21 mouse cellular contexts compared by ENCODE assay signal in the genomic region with DNA sequence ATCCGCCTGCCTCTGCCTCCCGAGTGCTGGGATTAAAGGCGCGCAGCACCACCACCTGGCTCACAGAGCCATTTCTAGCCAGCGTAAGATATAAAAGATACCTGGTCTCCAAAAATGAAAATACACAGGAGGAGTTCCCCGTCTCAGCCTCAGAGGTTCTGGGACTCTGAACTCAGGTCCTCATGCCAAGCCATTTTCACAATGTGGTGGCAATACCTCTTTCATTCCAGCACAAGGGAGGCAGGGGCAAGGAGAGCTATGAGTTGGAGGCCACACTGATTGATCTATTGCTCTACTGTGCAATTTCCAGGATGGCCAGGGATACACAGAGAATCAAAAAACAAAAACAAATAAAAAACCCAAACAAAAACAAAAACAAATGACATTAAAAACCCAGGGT. TPM values are rescaled to one million over a fixed set of nuclear protein-coding genes. Genes with fewer than 3 reads are reported as not detected.
DNase-seq lines count a peak whose midpoint lies in the region; ATAC-seq and TF ChIP-seq lines count a peak whose summit lies in the region.
"Had no signal": no experiment of that assay in that cellular context is flagged by ENCODE, and none has a peak within 500 bp of the region (broad histone marks: within the 10 kb centered on the region; RNA-seq: fewer than 3 reads in every experiment).

No protein-coding gene starts in this region.

- no peak overlapping the region; the same call in 1 of the 2 replicates for H3K9ac ChIP-seq in liver, adult 2 months (ENCODE audit: low read depth, low read length)
- no peak overlapping the region for H3K9ac ChIP-seq in liver, postnatal 0 days (replicated peaks)

- peak; percentile 94 for DNase-seq in liver, adult 2 months (ENCODE audit: extremely low read depth, low read depth, low spot score)
- DNase-seq in liver, postnatal 0 days = no peak
- no peak for DNase-seq in adrenal gland, adult (ENCODE audit: inconsistent age in 2 of 2, low spot score in 1 of 2)
- DNase-seq: adrenal gland, adult 2 months; adrenal gland, adult 8-10 months; adrenal gland, postnatal 10 days; adrenal gland, postnatal 14 days; adrenal gland, postnatal 25 days; adrenal gland, postnatal 36 days; B cell, adult 2 months; cerebellum, adult 11 months; cerebellum, adult 11-12 months; cerebellum, adult 18-20 months; cerebellum, adult 2 months; cerebellum, adult 8-10 months had no signal

- no peaks in the 10 kb centered on the region for H3K27me3 ChIP-seq in liver, adult 2 months (ENCODE audit: control insufficient read depth, insufficient read depth, low read length)
- no peaks in the 10 kb centered on the region for H3K27me3 ChIP-seq in liver, postnatal 0 days (ENCODE audit: insufficient read depth, low read length)
- no peaks in the 10 kb centered on the region for H3K27me3 ChIP-seq in E14TG2a.4 (ENCODE audit: insufficient read depth, low read length)
- H3K27me3 ChIP-seq: CH12.LX, Patski had no signal

- no peaks in the 10 kb centered on the region for H3K9me3 ChIP-seq in liver, postnatal 0 days (ENCODE audit: low read length)
- no peaks in the 10 kb centered on the region for H3K9me3 ChIP-seq in E14TG2a.4 (ENCODE audit: low read length)
- H3K9me3 ChIP-seq: G1E had no signal

- no peak for TF ChIP-seq EP300 in liver, postnatal 0 days (IDR thresholded peaks at IDR 0.05; ENCODE audit: low read depth)

- H3K4me1 ChIP-seq in liver, adult 2 months (ENCODE audit: control insufficient read depth, insufficient read depth, low read length) = peaks cover 29% of the 10 kb centered on the region
- H3K4me1 ChIP-seq in liver, postnatal 0 days (ENCODE audit: insufficient read depth) = peaks cover 4% of the 10 kb centered on the region
- H3K4me1 ChIP-seq in E14TG2a.4 (replicated peaks; ENCODE audit: low read depth, low read length) = peaks cover 49% of the 10 kb centered on the region

- H3K36me3 ChIP-seq in liver, adult 2 months (ENCODE audit: control insufficient read depth, insufficient read depth, low read length) = no peaks in the 10 kb centered on the region
- no peaks in the 10 kb centered on the region for H3K36me3 ChIP-seq in liver, postnatal 0 days (replicated peaks; ENCODE audit: insufficient read depth, low read length)
- peaks cover 9% of the 10 kb centered on the region for H3K36me3 ChIP-seq in E14TG2a.4 (ENCODE audit: insufficient read depth, low read length)
- H3K36me3 ChIP-seq: G1E had no signal

- no peak overlapping the region for H3K4me2 ChIP-seq in liver, postnatal 0 days (ENCODE audit: low read depth, low read length)

- H3K27ac ChIP-seq in liver, adult 2 months (replicated peaks; ENCODE audit: insufficient read depth, low read depth, low read length) = peak overlapping the region; percentile 87
- no peak overlapping the region for H3K27ac ChIP-seq in liver, postnatal 0 days (ENCODE audit: low read depth)

- no peak for ATAC-seq in liver, postnatal 0 days
- ATAC-seq: activated CD4-positive, CD25-positive, alpha-beta regulatory T cell, adult 4 months; CD4-positive, CD25-positive, alpha-beta regulatory T cell, adult 4 months; Patski had no signal

- TF ChIP-seq CTCF in liver, adult 2 months (IDR thresholded peaks at IDR 0.05; ENCODE audit: low read depth, low read length) = 0 out of 2 replicates have a peak, but pooled peaks have one; percentile 14
- no peak for TF ChIP-seq CTCF in liver, postnatal 0 days (IDR thresholded peaks at IDR 0.05; ENCODE audit: low read depth)
- TF ChIP-seq CTCF in E14TG2a.4 (conservative IDR thresholded peaks at IDR 0.05; ENCODE audit: low read length) = no peak

- TF ChIP-seq POLR2A in liver, adult 2 months (IDR thresholded peaks at IDR 0.05; ENCODE audit: extremely low read depth, insufficient read depth, low read length) = no peak

- H3K79me2 ChIP-seq in liver, adult 2 months (ENCODE audit: control insufficient read depth, insufficient read depth, low read length) = peaks cover 14% of the 10 kb centered on the region; the same call in 1 of the 2 replicates

- 59% methylated on average over 6 of the region's 6 CpGs for WGBS in liver, adult 2 months
- whole genome bisulfite sequencing in liver, postnatal 0 days (ENCODE audit: insufficient replicate concordance) = 87% methylated on average over 6 of the region's 6 CpGs

- H3K4me3 ChIP-seq in liver, adult 2 months (ENCODE audit: insufficient read depth, low read depth, low read length) = 0 out of 2 replicates have a peak overlapping the region, but pooled peaks have one; percentile 31
- H3K4me3 ChIP-seq in liver, postnatal 0 days (ENCODE audit: low read depth, low read length) = no peak overlapping the region
- H3K4me3 ChIP-seq in E14TG2a.4 (replicated peaks; ENCODE audit: low read length) = 0 out of 2 replicates have a peak overlapping the region, but pooled peaks have one; percentile 4

RNA-seq across cellular contexts. Expression of a gene that starts 1.7 kb away (rescaled TPM):
- 30.5 and 44.3 TPM in 2 replicates for total RNA-seq in liver, adult 2 months (2014; rRNA removed)
- 44.6 and 70.5 TPM in 2 replicates for polyA plus RNA-seq in liver, adult 2 months (2012; rRNA removed)
- polyA plus RNA-seq in liver, postnatal 0 days (2015; fragmentation: Nextera tagmentation; extraction: Ambion mirVana) = 6.6 and 8.0 TPM in 2 replicates
